Mouse (Mus musculus) kidney, postnatal 10 days (tissue): ENCODE measurements around the gene Camk1.

Experiments used
- DNase-seq: peaks from one replicate; pipeline ENCODE4 v3.0.0; 2021; ENCODE audit warnings: mixed read lengths

Camk1 gene

DNA sequence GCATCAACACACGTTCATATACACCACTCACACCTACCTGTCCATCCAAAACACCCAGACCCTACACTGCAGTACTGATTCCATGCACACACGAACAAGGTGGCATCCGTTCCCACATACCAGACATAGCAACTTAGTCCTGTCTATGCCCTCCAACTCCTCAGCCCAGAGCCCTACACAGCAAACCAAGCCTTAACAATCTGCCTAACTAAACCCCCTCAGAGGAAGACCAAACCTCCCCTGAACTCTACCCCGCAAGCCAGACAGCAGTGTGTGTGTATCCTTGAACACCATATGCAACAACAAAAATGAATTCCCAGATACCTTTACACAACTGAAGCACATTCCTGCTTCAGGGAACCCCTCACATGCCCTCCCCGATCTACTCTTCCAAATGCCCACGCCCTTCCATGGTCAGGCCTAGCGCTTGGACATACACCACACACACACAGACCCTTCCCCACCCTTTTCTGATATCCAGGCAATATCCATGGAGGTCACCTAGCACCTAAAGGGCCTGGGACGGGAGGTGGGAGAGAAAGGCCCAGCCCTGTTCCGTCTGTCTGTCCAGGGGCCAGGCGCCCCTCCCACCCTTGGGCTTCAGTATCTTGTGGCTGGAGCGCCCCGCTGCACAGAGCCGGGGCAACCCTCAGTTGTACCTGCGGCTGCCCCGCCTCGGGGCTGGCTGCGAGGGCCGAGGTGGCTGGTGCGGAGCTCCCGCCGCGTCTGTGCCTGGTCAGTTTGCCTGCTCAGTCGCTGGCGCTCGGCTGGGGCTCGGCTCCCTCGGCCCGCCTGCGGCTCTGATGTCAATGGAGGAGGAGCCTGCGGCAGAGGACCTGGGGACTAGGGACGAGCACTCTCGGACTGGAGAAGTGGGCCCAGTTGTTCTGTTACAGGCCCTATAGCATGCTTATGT, at the start of gene Camk1:
TSS of gene Camk1 (minus strand) at position 808 of the 916 bp plus-strand sequence.
- peak; percentile 90 for DNase-seq

DNA sequence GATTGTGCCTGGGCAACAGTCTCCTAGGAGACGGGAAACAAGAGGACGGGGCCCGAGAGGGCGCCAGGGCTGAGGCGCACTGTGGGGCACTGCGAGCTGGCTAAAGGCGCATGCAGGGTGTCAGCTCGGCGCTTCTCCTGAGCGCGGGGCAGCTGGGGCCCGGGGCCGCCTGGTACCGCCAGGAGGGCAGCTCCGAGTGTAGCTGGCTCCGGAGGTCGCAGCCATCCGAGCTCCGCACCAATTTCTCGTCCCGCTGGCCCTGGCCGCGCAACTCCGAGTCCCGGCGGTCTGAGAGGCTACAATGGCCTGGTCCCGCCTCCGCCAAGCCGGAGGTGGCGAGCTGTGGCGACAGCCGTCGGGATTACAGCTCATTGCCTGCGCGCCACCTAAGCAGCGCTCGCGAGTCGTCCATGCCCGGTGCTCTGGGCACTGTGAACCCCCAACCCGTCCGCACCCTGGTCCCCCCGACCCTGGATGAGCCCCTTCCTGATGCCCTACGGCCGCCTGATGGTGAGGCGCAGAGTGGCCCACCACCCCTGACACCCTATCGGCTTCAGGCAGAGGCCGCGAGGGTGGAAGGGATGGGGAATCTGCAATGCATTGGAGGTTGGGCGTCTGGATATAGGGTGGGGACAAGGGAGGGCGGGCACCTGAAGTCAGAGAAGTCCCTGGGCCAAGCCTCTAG, 48.7 kb upstream of the Camk1 start:
- peak; percentile 64 for DNase-seq

DNA sequence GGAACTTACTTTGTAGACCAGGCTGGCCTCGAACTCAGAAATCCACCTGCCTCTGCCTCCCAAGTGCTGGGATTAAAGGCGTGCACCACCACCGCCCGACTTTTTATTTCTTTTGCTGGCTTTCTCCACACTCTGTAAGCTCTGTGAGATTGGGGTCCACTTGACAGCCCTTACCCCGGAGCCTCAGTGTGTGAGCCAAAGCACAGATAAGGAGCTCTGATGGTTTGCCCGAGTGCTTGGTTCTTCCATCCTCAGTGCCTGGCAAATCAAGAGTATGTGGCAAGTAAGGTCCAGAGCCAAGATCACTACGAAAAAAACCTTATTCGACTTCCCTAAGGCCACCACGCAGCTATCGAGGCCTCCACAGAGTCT, 48.2 kb upstream of the Camk1 start:
- no peak for DNase-seq

DNA sequence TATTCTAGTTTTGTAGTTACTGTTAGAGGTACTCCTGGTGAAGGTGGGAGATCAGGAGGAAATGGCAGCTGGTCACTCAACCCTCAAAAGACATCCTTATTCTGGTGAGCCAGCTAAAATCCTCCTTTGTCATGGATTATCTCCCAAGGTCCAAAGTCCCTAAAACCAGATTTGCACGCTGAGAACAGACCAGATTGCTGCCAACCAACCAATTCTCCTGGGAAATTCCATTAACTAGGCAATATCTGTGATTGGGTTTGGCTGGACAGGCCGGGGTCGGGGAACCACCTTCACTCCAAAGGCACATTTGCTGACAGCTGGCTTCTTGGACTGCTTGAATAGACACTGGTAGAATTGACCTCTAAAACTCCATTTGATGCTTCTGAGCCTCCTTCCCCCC, 46.9 kb upstream of the Camk1 start:
- no peak for DNase-seq

DNA sequence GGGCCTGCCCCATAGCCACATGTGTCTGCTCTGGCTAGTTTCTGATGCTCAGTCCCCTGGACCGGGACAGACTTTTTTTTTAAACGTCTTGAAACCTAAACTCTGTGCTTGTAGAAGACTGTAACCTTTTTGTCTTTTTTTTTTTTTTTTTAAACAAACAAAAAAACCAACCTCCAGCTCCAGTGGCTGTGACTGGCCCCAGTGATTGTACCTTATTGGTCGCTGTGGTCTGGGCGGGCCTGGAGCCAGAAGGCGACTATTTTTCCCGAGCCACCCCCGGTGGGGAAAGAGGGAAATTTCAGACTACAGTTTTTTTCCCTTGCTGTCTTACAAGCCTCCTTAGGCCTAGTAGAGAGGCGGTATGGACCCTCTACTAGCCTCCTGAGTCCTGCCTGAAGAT, 45.2 kb upstream of the Camk1 start, which contains the start of gene Ttll3:
TSS of gene Ttll3 (plus strand) at position 301 of the 400 bp plus-strand sequence.
- DNase-seq, result no peak

DNA sequence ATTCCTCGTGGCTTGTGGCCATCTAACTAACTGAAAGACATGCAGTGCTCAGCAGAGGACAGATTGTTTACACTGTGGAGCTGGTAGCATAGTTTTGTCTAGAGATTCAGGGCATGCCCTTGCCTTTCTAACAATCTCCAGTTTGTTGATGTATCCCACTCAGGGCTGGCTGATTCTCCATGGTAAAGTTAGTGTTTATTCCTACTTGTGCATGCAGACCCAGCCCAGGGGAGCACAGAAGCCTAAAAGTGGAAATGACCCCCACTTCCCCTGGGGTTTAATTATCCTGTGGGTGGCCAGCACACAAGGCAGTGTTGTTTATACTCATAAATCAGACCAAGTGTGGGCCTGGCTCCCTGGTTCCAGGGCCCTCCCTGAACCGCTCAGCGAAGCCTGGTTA, 42.2 kb upstream of the Camk1 start:
- no peak for DNase-seq

DNA sequence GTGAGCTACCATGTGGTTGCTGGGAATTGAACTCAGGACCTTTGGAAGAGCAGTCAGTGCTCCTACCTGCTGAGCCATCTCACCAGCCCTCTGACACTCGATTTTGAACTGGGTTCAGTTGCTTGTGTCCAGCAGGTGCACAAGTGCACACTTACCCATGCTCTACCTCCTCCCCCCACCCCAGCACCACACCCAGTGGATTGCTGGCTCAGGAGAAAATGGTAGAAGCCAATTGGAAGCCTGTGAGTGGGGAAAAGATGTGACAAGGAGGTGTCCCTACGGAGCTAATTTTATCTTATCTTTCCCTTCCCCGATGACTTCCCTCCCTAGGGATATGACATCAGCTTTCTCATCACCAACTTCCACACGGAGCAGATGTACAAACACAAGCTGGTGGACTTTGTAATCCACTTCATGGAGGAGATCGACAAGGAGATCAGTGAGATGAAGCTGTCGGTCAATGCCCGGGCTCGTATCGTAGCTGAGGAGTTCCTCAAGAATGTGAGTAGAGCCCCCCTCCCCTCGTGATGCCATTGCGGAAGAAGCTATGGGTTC, 41.5 kb upstream of the Camk1 start:
- no peak for DNase-seq

DNA sequence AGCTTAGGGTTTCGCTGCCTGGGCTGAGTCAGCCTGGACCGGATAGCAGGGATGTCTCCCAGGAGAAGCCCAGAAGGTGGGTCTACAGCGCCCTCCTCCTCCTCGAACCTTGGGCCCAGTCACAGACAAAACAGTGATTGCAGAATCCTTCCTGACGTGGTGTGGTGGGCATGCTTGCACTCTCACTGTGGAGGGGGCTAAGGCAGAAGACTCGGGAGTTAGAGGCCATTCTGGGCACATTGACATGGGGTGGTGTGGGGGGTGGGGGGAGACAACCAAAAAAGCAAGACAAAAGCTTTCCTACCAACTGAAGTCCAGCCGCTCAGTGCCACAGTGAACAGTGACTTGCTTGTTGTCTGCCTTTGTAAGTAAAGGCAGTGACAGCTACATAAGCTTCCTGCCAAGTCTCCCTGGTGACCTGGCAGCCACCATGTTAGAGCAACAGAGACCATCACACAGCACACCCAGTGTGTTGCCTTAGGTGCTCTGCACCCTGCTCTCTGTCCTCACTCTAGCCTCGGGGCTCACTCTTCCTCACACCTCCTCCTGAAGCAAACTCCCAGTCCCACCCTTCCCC, 40.7 kb upstream of the Camk1 start:
- DNase-seq, result no peak

DNA sequence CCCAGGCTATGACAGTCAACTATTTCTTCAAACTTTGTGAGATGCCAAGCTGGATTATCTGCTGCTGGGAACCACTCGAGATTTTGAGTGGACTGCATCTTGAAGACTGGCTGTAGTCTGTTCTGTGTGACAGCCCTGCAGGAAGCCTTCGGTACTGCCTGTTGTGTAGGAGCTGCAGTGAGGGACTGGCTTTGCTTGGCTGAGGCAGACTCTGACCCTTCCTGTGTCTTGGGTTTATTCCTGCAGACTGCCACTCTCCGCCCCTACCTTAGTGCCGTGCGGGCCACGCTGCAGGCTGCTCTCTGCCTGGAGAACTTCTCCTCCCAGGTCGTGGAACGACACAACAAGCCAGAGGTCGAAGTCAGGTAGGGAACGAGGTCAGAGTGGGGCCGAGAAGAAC, 36.7 kb upstream of the Camk1 start:
- DNase-seq, result peak; percentile 33

DNA sequence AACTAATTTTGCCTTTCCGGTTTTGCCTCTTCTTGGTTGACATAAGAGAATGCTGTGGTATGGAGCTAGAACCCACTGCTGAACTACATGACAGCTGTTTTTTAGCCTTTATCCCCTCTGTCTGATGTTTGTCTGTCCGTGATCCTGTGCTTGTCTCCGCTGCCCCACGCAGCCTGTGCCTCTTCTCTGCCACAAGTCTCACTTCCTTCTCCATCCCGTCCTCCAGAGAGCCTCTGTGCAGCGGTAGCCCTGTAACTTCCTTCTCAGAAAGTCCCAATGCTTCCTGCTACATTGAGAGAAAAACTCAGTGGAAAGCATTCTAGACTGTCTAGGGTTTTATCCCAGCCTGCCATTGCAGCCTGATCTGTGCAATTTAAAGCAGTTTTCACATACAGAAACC, 35.5 kb upstream of the Camk1 start:
- DNase-seq, result no peak

DNA sequence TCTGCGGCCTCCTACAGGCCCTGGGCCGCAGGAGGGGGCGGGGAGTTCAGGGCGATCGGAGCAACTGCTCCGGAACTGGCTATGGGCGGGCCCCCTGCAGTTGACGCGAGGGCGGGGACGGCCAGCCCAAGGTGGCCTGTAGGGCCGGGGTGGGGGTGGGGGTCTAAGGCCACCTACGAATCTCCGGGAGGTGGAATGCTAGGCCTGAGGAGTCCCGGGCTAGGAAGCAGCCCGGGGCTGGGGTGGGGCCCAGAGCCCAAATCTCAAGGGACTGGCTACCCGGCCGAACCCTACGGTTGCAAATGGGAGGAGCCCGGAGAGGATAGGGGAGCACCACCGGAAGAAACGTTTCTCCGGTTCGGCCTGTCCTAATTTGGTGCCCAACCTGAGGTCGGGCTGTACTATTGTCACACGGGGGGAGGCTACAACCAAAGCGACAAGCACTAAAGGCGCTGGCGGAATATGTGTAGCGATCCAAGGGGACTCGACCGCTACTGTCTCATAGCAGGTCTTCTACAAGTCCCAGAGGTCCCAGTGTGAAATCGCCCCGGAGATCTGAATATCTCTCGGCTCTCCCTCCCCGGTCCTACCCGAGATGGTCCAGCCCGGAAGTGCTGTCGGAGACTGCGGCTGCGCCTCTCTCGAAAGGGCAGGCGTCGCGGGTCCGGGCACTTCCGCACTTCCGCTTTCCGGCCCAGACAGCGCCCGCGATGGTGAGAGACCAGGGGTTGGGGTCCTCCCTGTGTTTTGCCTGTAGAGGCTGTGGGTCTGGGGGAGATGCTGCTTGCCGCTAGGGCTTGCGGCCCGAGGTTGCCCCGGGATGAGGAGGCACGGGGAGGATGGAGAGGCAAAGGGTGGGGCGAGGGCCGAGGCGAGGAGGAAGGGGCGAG, 34.0 kb upstream of the Camk1 start, which contains the start of the genes Tada3 and Arpc4:
TSS of gene Tada3 (minus strand) at position 388 of the 890 bp plus-strand sequence.
TSS of gene Arpc4 (plus strand) at position 620 of the 890 bp plus-strand sequence.
- peak; percentile 95 for DNase-seq

DNA sequence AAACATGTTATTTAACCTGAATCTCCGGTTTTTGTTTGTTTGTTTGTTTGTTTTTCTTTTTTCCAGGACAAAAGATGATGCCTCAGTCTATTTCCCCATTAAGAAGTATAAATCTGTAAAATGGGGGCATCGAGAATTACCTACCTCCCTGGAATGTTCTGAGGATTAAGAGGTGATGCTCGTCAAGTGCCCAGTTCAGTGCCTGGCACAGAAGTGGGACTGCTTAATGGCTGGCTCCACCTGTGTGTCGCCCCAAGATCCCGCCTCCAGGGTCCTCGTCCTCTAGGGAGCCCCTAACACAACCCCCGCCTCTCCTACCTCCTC, 33.4 kb upstream of the Camk1 start:
- no peak for DNase-seq

DNA sequence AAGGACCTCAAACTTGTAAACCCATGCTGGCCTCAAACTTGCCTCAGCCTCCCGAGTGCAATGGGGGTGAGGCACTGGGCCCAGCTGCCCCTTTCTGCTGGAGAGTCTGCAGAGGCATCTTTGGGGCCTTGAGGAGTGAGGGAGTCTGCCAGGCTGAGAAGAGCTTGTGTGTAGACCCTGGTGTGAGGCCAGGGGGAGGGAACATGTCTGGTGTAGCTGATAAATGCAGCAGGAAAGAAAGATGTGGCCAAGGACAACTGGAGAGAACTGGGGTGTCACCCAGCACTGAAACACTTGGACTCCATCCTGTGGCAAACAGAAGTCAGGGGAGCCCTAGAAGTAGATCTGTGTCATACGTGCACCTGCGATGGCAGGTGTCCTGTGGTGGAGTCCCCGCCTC, 29.7 kb upstream of the Camk1 start:
- DNase-seq, result no peak

DNA sequence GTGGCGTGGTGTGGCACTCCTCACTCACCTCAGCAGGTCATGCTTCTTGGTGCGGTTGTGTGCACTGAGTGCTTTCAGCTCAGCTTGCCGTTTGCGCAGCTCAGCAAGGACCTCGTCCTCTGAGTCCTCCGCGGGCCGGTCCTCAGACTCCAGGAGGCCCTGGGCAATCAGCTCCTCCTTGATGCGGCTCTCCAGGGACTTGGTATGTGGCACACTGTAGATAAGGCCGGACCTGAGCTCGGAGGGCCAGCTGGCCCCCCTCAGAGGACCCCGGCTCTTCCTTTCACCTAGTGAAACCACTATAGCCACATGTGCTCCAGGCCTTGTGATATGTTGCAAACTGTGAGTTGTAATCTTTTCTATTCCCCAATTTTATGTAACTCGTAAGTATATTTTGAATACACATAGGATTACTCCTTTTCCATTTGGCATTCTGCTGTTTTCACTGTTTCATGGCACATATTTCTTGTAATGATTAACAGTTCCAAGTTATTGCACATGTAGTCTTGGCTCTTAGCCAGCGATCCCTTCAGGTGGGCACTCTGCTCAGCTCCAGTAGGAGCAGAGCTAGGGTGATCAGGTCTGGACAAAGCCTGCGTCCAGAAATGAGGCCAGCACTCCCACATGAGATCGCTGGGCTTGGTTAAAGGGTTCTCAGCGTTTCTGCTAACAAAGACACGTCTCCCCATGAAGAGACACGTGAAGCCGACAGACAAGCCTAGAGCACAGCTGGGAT, 26.6 kb upstream of the Camk1 start:
- DNase-seq, result peak; percentile 58

DNA sequence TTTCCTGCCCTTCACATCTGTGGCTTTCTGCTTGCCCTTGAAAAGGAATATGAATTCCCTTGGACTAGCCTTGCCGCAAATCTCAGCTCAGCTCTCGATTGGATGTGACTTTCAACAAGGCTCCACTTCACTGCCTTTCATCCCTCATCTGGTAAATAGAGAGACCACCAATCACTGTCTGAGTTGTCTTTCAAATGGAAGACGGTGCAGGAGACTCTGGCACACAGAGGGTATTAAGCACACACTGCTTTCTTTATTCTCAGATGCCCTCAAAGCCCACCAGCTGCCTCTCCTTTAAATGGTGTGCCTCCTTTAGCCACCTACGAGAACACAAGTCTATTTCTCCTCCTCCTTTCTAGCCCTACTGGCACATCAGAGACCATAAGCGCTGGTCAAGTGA, 24.8 kb upstream of the Camk1 start:
- no peak for DNase-seq

DNA sequence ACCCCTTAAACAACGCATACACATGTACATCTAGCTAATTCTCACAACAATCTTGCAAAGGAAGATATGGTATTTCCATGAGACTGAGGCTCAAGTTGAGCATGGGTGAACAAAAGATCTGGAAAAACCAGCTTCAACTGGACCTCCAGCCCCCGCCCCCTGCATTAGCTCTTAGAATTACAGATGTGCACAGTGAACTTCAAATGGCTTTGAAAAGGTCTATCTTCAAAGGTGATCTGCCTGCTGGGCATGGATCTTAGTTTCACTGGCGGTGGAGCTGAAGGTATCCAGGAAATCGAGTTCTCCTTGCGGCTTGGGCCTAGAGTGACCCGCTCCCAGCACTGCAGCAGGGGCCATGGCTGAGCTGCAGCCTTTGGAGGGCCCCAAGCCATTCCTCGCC, 24.3 kb upstream of the Camk1 start:
- no peak for DNase-seq

DNA sequence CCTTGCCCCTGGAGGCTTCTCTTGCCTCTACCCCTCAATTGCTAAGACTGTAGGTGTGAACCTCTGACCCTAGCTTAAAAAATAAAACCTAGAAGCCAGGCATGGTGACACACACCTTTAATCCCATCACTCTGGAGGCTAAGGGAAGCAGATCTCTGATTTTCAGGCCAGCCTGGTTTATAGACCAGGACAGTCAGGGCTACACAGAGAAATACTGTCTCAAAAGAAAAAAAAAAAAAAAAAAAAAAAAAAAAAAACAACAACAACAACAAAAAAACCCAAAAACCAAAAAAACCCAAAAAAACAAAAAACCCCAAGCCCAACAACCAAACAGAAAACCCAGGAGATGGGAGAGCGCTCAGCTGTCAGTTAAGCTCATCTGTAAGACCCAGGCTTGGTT, 23.8 kb upstream of the Camk1 start:
- DNase-seq, result no peak

DNA sequence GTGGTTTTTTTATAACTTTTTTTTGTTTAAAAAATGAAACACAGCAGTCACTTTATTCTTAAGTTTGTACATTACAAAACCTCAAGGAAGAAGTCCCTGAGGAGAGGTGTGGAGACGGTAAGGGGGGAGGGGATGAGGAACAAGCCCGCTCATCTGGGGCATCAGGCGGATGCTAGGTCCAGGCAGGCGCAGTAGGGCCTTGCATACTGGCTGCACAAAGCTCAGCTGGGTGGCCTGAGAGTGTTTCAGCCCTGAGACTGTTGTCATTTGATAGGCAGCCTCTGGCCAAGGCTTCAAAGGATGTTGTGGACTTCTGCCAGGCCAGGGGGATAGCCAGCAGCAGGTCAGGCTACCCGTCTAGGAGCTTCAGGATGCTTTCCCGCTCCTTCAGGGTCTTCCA, 22.9 kb upstream of the Camk1 start:
- DNase-seq, result no peak

DNA sequence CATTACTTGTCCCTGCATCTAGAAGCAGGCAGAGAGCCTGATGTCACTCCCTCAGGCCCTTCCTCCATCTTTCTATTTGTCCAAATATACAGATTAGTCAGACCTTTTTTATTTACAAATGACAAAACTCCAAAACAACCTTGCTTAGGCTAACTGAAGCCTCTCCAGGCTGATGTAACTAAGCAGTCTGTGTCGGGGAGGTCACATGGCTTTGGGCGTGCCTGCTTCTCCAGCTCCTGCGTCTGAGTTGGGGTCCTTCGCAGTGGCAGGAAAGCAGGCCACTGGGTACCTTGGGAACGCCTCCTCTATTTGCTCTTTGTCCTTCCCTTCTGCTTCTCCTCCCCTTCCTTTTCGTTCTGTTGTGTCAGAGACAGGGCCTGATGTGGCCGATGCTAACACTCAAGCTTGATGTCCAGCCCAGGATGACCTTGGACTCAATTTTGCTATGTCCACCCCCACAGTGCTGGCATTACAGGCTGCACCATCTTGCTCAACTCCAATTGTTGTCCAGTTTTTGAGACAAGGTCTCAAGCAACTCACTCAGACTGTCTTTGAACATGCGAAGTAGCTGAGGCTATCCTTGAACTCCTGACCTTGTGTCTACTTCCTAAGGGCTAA, 20.8 kb upstream of the Camk1 start:
- DNase-seq, result no peak

DNA sequence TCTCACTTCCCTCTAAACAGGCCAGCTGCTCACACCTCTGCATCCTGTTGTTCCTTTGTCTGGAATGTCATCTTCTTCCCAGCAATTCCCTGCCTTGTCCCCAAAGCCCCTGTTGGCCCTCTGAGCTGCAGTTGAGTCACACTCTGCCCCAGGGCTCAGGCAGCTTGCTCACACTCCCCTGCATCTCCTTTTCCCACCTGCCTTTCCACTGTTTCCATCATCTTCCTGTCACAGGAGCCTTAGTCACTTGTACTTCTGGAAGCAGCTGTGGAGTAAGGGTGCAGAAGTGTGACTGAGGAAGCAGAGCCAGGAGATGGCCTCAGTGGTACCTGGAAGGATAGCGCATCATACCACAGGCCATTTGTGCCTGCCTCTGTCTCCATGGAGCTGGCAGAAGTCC, 18.5 kb upstream of the Camk1 start:
- no peak for DNase-seq

DNA sequence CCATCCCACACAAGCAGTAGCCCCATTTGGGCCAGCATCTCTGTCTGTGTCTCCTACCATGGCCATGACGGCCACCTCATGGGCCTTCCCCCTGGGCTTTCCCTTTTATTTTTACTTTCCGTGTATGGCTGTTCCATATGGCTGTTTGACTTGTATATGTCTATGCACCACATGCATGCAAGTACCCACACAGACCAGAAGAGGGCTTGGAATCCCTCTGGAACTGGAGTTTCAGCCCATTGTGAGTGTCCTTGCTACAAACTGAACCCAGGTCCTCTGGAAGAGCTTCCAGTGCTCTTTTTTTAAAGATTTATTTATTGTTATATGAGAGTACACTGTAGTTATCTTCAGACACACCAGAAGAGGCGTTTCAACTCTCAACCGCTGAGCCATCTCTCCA, 17.7 kb upstream of the Camk1 start:
- no peak for DNase-seq
